Mouse (Mus musculus) heart, embryonic 14.5 days (tissue): ENCODE measurements at regions not wholly inside any gene's neighbourhood (a gene's known extent, or its start where the extent isn't known, plus 50 kb on each side); places are given as distances from the start of the nearest gene placed in this dataset.
A peak's percentile ranks its signal among the peaks of the same experiment; 100 is the strongest.

Experiments used
- ATAC-seq: fragments of 200-750 bp; cut with Nextera tagmentation; 2 replicates; pipeline ENCODE4 v1.8.0; 2017; ENCODE audit warnings: low read depth, moderate TSS enrichment; ENCODE audit not compliant: insufficient number of reproducible peaks, insufficient read depth, low FRiP score
- H3K27ac ChIP-seq, 2 experiments: fragments of 200-500 bp in 1 of 2; fragments of 300-500 bp in 1 of 2; sonication (generic) in 1 of 2; replicated peaks in 1 of 2; 2 replicates each; pipeline ENCODE4 v1.5.1; 2012 to 2014; ENCODE audit warnings: low read depth in 2 of 2, low read length in 2 of 2, control low read depth in 1 of 2, mild to moderate bottlenecking in 1 of 2, mixed read lengths in 1 of 2; ENCODE audit not compliant: control insufficient read depth in 1 of 2, insufficient read depth in 1 of 2
- H3K27me3 ChIP-seq: fragments of 300-500 bp; sonication (generic); 2 replicates; pipeline ENCODE4 v1.6.1; 2014; ENCODE audit warnings: mild to moderate bottlenecking, low read length, control low read depth; ENCODE audit not compliant: control insufficient read depth, insufficient read depth
- H3K36me3 ChIP-seq: fragments of 300-500 bp; sonication (generic); 2 replicates; pipeline ENCODE4 v1.6.1; 2014; ENCODE audit warnings: mild to moderate bottlenecking, control low read depth, low read length, mixed read lengths; ENCODE audit not compliant: control insufficient read depth, insufficient read depth
- H3K4me1 ChIP-seq, 2 experiments: fragments of 200-500 bp in 1 of 2; fragments of 300-500 bp in 1 of 2; sonication (generic) in 1 of 2; 2 replicates each; pipeline ENCODE4 v1.6.1; 2012 to 2014; ENCODE audit warnings: low read length in 2 of 2, control low read depth in 1 of 2, mixed read lengths in 1 of 2; ENCODE audit not compliant: control insufficient read depth in 2 of 2, insufficient read depth in 2 of 2
- H3K4me2 ChIP-seq: fragments of 300-500 bp; sonication (generic); 2 replicates; pipeline ENCODE4 v1.6.1; 2014; ENCODE audit warnings: mild to moderate bottlenecking, low read length
- H3K4me3 ChIP-seq, 2 experiments: fragments of 200-500 bp in 1 of 2; fragments of 300-500 bp in 1 of 2; sonication (generic) in 1 of 2; 2 replicates each; pipeline ENCODE4 v1.5.1; 2012 to 2014; ENCODE audit warnings: low read length in 2 of 2, mild to moderate bottlenecking in 2 of 2, control low read depth in 1 of 2, low read depth in 1 of 2, moderate library complexity in 1 of 2; ENCODE audit not compliant: control insufficient read depth in 1 of 2, insufficient read depth in 1 of 2
- H3K9ac ChIP-seq: fragments of 300-500 bp; sonication (generic); 2 replicates; pipeline ENCODE4 v1.6.1; 2014; ENCODE audit warnings: mild to moderate bottlenecking, low read length
- H3K9me3 ChIP-seq: fragments of 300-500 bp; sonication (generic); 2 replicates; pipeline ENCODE4 v1.6.1; 2016; ENCODE audit warnings: low read length, control low read depth; ENCODE audit not compliant: control insufficient read depth
- WGBS: fragments of 180-500 bp; shearing (Covaris S2); extraction: QIAGEN DNeasy Blood & Tissue Kit; methylation state at CpG from one replicate; pipeline ENCODE4 v1.1.7; 2014; 5-methylcytosine and 5-hydroxymethylcytosine counted together

DNA sequence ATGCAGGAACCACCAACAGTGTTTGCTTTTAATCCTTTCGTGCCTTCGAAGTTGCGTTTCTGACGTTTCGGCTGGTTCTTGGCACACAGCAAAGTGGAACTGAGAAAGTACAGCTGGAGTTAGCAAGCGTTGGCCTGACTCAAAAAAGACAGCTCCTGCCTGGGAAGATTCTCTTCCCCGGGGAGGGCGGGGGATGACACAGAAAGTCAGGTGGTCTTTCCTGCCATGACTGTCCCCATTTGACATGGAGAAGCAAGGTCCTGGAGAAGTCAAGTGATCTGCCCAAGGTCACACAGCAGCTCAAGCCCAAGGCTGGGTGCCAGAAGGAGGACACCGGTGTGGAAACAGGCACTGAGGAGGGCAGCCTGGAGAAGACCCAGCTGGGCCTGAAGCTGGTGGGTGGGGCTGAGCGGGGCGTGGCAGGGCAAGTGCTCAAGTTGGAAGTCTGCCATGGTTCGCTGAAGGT lies 411.4 kb downstream of the Matn1 start:
- Histone ChIP-seq H3K27me3 (no peaks in the 10 kb centered on the region), H3K27ac (no peak overlapping the region), H3K4me1 (peaks cover 0 to 4% of the 10 kb centered on the region in 2 experiments; a peak in 2 of 4 replicates), H3K9me3 (no peaks in the 10 kb centered on the region), H3K4me3 (no peak overlapping the region), H3K9ac (no peak overlapping the region), H3K4me2 (no peak overlapping the region), H3K36me3 (no peaks in the 10 kb centered on the region)
- WGBS: 84% methylated on average over 12 of the region's 12 CpGs
- no peak for ATAC-seq

GRCm38 (mm10) chr4:131356316-131356715 lies 412.1 kb downstream of the Matn1 start:
- no peaks in the 10 kb centered on the region for H3K9me3 ChIP-seq
- no peaks in the 10 kb centered on the region for H3K27me3 ChIP-seq
- no peak overlapping the region for H3K27ac ChIP-seq
- 68% methylated on average over 12 of the region's 12 CpGs for WGBS
- H3K4me3 ChIP-seq: no peak overlapping the region
- H3K9ac ChIP-seq: no peak overlapping the region
- peaks cover 0 to 4% of the 10 kb centered on the region in 2 experiments; a peak in 2 of 4 replicates for H3K4me1 ChIP-seq
- no peaks in the 10 kb centered on the region for H3K36me3 ChIP-seq
- H3K4me2 ChIP-seq: no peak overlapping the region
- no peak for ATAC-seq

DNA sequence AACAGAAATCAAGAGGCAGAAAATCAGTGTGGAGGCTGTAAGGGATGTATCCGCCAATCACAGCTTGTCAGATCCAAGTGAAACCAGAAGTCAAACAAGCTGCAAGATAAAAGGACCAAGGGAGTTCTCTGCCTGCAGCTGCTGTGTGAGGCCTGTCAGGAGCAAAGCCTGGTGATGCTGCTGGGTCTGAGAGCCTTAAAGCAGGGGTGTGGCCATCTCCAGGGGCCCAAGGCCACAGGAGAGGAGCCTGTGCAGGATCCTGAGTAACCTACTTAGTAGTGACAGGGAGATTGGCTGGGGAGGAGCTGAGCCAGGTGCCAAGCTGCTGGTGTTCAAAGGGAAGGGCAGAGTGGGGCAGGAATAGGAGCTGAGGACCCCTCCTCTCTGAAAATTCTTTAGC lies 418.8 kb downstream of the Matn1 start:
- Histone ChIP-seq H3K9me3 (no peaks in the 10 kb centered on the region), H3K4me1 (peaks cover 0 to 1% of the 10 kb centered on the region in 2 experiments; a peak in 2 of 4 replicates), H3K36me3 (no peaks in the 10 kb centered on the region), H3K4me2 (no peak overlapping the region), H3K9ac (no peak overlapping the region), H3K4me3 (no peak overlapping the region), H3K27me3 (no peaks in the 10 kb centered on the region), H3K27ac (no peak overlapping the region)
- no peak for ATAC-seq
- WGBS: 46% methylated on average over 1 of the region's 1 CpGs

DNA sequence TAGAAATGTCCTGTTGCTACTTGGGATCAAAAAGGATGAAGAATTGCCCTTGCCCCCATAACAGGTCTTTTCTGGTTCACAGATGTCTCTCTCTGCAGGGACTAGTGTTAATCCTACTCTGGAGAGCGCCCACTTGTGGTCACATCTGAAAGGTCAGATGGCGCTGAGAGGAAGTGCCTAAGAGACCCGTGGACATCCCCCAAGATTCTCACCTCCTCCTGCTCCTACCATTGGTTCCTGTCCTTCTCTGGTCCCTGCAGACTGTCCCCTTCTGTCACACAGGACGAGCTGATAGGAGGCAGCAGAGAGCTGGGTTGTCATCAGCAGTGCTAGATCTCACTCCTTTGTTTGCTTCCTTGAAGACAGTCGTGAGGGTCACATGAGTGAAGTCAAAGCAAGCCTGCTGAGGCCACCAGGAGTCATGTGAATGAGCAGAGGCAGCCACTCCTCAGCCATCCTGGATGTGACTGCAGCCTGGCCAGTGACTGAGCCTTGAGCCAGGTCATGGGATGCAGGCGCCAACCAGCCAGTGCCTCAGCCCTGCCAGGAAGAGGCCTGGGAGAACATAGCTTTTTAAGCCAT lies 420.6 kb downstream of the Matn1 start:
- Histone ChIP-seq H3K27me3 (no peaks in the 10 kb centered on the region), H3K4me2 (no peak overlapping the region), H3K36me3 (no peaks in the 10 kb centered on the region), H3K9me3 (no peaks in the 10 kb centered on the region), H3K4me3 (no peak overlapping the region), H3K9ac (no peak overlapping the region), H3K27ac (no peak overlapping the region), H3K4me1 (no peaks in the 10 kb centered on the region; a peak in 1 of 4 replicates)
- no peak for ATAC-seq
- WGBS: 27% methylated on average over 6 of the region's 6 CpGs

GRCm38 (mm10) chr4:131366006-131366405 lies 421.8 kb downstream of the Matn1 start:
- no peaks in the 10 kb centered on the region for H3K36me3 ChIP-seq
- no peak overlapping the region for H3K4me2 ChIP-seq
- no peak overlapping the region for H3K4me3 ChIP-seq
- no peaks in the 10 kb centered on the region for H3K27me3 ChIP-seq
- no peaks in the 10 kb centered on the region for H3K9me3 ChIP-seq
- H3K4me1 ChIP-seq: no peaks in the 10 kb centered on the region; a peak in 1 of 4 replicates
- no peak overlapping the region for H3K9ac ChIP-seq
- 69% methylated on average over 2 of the region's 2 CpGs for WGBS
- H3K27ac ChIP-seq: no peak overlapping the region
- no peak for ATAC-seq

DNA sequence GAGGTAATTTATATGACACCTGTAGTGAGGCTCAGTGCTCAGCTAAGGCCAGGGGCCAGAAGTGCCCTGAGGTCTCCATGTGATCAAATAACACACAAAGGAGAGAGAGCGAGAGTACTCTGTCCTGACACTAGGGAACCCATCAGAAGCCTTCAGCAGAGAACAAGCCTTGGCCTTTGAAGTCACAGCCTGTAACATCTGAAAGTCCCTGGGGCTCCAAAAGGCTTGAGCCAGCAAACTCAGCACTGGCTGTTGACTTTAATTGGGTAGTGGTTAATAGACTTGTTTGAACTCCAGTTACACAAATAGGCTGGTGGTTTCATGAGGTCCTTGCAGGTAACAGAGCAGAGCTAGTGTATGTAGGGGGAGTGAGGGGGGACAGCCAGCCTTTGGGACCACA lies 422.5 kb downstream of the Matn1 start:
- WGBS: 94% methylated on average over 1 of the region's 1 CpGs
- H3K27me3 ChIP-seq: no peaks in the 10 kb centered on the region
- H3K4me1 ChIP-seq: peaks cover under 1 to 2% of the 10 kb centered on the region in 2 experiments; a peak in 1 of 4 replicates
- no peak overlapping the region for H3K9ac ChIP-seq
- H3K9me3 ChIP-seq: no peaks in the 10 kb centered on the region
- H3K36me3 ChIP-seq: no peaks in the 10 kb centered on the region
- no peak overlapping the region for H3K4me3 ChIP-seq
- ATAC-seq: no peak
- no peak overlapping the region for H3K4me2 ChIP-seq
- H3K27ac ChIP-seq: no peak overlapping the region

GRCm38 (mm10) chr4:131372517-131372916 lies 428.3 kb downstream of the Matn1 start:
- H3K4me3 ChIP-seq: no peak overlapping the region
- WGBS: 19% methylated on average over 16 of the region's 16 CpGs
- H3K27me3 ChIP-seq: no peaks in the 10 kb centered on the region
- H3K9me3 ChIP-seq: no peaks in the 10 kb centered on the region
- no peak overlapping the region for H3K27ac ChIP-seq
- peak overlapping the region; percentile 45 for H3K4me2 ChIP-seq
- no peak overlapping the region for H3K9ac ChIP-seq
- peaks cover 15 to 16% of the 10 kb centered on the region in 2 experiments for H3K4me1 ChIP-seq
- H3K36me3 ChIP-seq: no peaks in the 10 kb centered on the region
- no peak for ATAC-seq

DNA sequence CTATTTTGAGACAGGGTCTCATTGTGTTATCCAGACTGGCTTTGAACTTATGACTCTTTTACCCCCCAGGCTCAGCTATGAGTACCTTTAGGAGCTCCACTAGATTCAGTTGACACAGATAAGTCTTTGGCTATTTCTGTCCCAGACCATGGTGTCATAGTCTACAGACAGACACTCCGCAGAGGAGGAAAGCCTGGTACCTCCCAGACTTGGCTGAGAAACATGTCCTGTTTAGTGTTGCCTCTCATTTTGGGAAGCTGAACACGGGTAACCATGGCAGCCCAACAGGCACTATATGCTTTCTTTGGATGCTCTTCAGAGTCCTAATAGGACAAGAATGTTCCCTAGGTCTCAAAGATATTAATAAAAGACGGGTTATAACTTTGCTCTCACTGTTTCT lies 429.0 kb downstream of the Matn1 start:
- 36% methylated on average over 3 of the region's 3 CpGs for WGBS
- Histone ChIP-seq H3K4me1 (peaks cover 15 to 21% of the 10 kb centered on the region in 2 experiments), H3K4me3 (no peak overlapping the region), H3K9me3 (no peaks in the 10 kb centered on the region), H3K36me3 (no peaks in the 10 kb centered on the region), H3K4me2 (no peak overlapping the region), H3K9ac (no peak overlapping the region), H3K27me3 (no peaks in the 10 kb centered on the region), H3K27ac (no peak overlapping the region)
- peak; percentile 49; the same call in 1 of the 2 replicates for ATAC-seq
